Mouse (Mus musculus) MEL (cell line): ENCODE data around the gene Ispd. TPM values are rescaled to one million over a fixed set of nuclear protein-coding genes. Genes with fewer than 3 reads are reported as not detected.
A peak's percentile ranks its signal among the peaks of the same experiment; 100 is the strongest.

Source experiments
- DNase-seq: peaks from one replicate; pipeline ENCODE4 v3.0.0; 2011; ENCODE audit warnings: low read depth, low spot score
- H3K27ac ChIP-seq: 2 replicates; pipeline ENCODE4 v1.5.1; 2012; ENCODE audit warnings: low read depth, mild to moderate bottlenecking, control low read depth, low read length, moderate library complexity; ENCODE audit not compliant: control insufficient read depth
- H3K27me3 ChIP-seq, 2 experiments: fragments of 150-350 bp in 1 of 2; sonication (generic) in 1 of 2; 2 replicates each; pipeline ENCODE4 v1.6.1; 2012; ENCODE audit warnings: low read length in 2 of 2, mild to moderate bottlenecking in 2 of 2, improper control_type of control experiment in 1 of 2, moderate library complexity in 1 of 2; ENCODE audit not compliant: insufficient read depth in 2 of 2, control insufficient read depth in 1 of 2
- H3K36me3 ChIP-seq, 2 experiments: 2 replicates each; pipeline ENCODE4 v1.6.1; 2012 to 2014; ENCODE audit warnings: low read length in 2 of 2, improper control_type of control experiment in 1 of 2, inconsistent platforms in 1 of 2, mild to moderate bottlenecking in 1 of 2; ENCODE audit not compliant: insufficient read depth in 2 of 2, control insufficient read depth in 1 of 2
- H3K4me1 ChIP-seq, 2 experiments: fragments of 150-350 bp in 1 of 2; sonication (generic) in 1 of 2; 2 replicates each; pipeline ENCODE4 v1.6.1; 2012; ENCODE audit warnings: low read length in 2 of 2, improper control_type of control experiment in 1 of 2, mild to moderate bottlenecking in 1 of 2; ENCODE audit not compliant: insufficient read depth in 2 of 2, control insufficient read depth in 1 of 2
- H3K4me3 ChIP-seq, 2 experiments: fragments of 150-350 bp in 1 of 2; sonication (generic) in 1 of 2; 2 replicates each; pipeline ENCODE4 v1.5.1; 2012; ENCODE audit warnings: low read depth in 2 of 2, low read length in 2 of 2, mild to moderate bottlenecking in 2 of 2, moderate library complexity in 2 of 2, control low read depth in 1 of 2, improper control_type of control experiment in 1 of 2; ENCODE audit not compliant: control insufficient read depth in 1 of 2, insufficient read depth in 1 of 2
- H3K79me2 ChIP-seq: 2 replicates; pipeline ENCODE4 v1.6.1; 2012; ENCODE audit warnings: mild to moderate bottlenecking, low read length, moderate library complexity; ENCODE audit not compliant: control insufficient read depth, poor library complexity, insufficient read depth
- H3K9ac ChIP-seq: 2 replicates; pipeline ENCODE4 v1.6.1; 2012; ENCODE audit warnings: low read depth, mild to moderate bottlenecking, control low read depth, low read length, moderate library complexity; ENCODE audit not compliant: control insufficient read depth, poor library complexity, severe bottlenecking
- H3K9me3 ChIP-seq: fragments of 150-350 bp; sonication (generic); replicated peaks from 2 replicates; pipeline ENCODE4 v1.6.1; 2012; ENCODE audit warnings: mild to moderate bottlenecking, low read length, improper control_type of control experiment, moderate library complexity; ENCODE audit not compliant: insufficient read depth
- CHD1 ChIP-seq: IDR thresholded peaks from 2 replicates; pipeline ENCODE4 v1.6.1; 2012; ENCODE audit warnings: low read depth, mild to moderate bottlenecking, inconsistent platforms, low read length, improper control_type of control experiment
- CHD2 ChIP-seq: IDR thresholded peaks from 2 replicates; pipeline ENCODE4 v1.6.1; 2011; ENCODE audit warnings: low read length, improper control_type of control experiment
- CTCF ChIP-seq, 3 experiments: IDR thresholded peaks in 2 of 3; conservative IDR thresholded peaks in 1 of 3; 2 replicates each; pipeline ENCODE4 v1.5.1; 2011 to 2012; ENCODE audit warnings: low read length in 3 of 3, low read depth in 2 of 3, mild to moderate bottlenecking in 2 of 3, improper control_type of control experiment in 1 of 3, inconsistent platforms in 1 of 3, mixed read lengths in 1 of 3, moderate library complexity in 1 of 3; ENCODE audit not compliant: control insufficient read depth in 1 of 3, insufficient read depth in 1 of 3, poor library complexity in 1 of 3, severe bottlenecking in 1 of 3
- E2F4 ChIP-seq: IDR thresholded peaks from 2 replicates; pipeline ENCODE4 v1.6.1; 2011; ENCODE audit warnings: low read depth, low read length, improper control_type of control experiment, borderline replicate concordance
- ELF1 ChIP-seq: IDR thresholded peaks from 2 replicates; pipeline ENCODE4 v1.6.1; 2014; ENCODE audit warnings: low read depth, mild to moderate bottlenecking, inconsistent platforms, low read length, improper control_type of control experiment, moderate library complexity
- EP300 ChIP-seq, 2 experiments: IDR thresholded peaks; 2 replicates each; pipeline ENCODE4 v1.6.1; 2011; ENCODE audit warnings: improper control_type of control experiment in 2 of 2, low read length in 2 of 2, low read depth in 1 of 2, mild to moderate bottlenecking in 1 of 2
- GABPA ChIP-seq: IDR thresholded peaks from 2 replicates; pipeline ENCODE4 v1.6.1; 2012; ENCODE audit warnings: low read depth, mild to moderate bottlenecking, inconsistent platforms, low read length, improper control_type of control experiment, moderate library complexity
- HCFC1 ChIP-seq: IDR thresholded peaks from 2 replicates; pipeline ENCODE4 v1.6.1; 2012; ENCODE audit warnings: low read depth, mild to moderate bottlenecking, inconsistent platforms, low read length, improper control_type of control experiment, moderate library complexity
- JUND ChIP-seq: IDR thresholded peaks from 2 replicates; pipeline ENCODE4 v1.6.1; 2011; ENCODE audit warnings: low read depth, mild to moderate bottlenecking, improper control_type of control experiment, low read length
- KAT2A ChIP-seq: conservative IDR thresholded peaks from 2 replicates; pipeline ENCODE4 v1.6.1; 2012; ENCODE audit warnings: low read depth, low read length, improper control_type of control experiment, inconsistent platforms
- MAFK ChIP-seq: IDR thresholded peaks from 2 replicates; pipeline ENCODE4 v1.6.1; 2011; ENCODE audit warnings: low read depth, mild to moderate bottlenecking, low read length, improper control_type of control experiment, borderline replicate concordance
- MAX ChIP-seq: IDR thresholded peaks from 2 replicates; pipeline ENCODE4 v1.6.1; 2011; ENCODE audit warnings: low read length, improper control_type of control experiment
- MAZ ChIP-seq: IDR thresholded peaks from 2 replicates; pipeline ENCODE4 v1.6.1; 2012; ENCODE audit warnings: low read depth, mild to moderate bottlenecking, inconsistent platforms, low read length, improper control_type of control experiment
- MEF2A ChIP-seq: IDR thresholded peaks from 2 replicates; pipeline ENCODE4 v1.6.1; 2014; ENCODE audit warnings: low read depth, mild to moderate bottlenecking, inconsistent platforms, low read length, improper control_type of control experiment; ENCODE audit not compliant: poor library complexity, insufficient replicate concordance, severe bottlenecking; ENCODE audit errors: extremely low read depth
- MYB ChIP-seq: IDR thresholded peaks from 2 replicates; pipeline ENCODE4 v1.6.1; 2011; ENCODE audit warnings: mild to moderate bottlenecking, low read depth, low read length, improper control_type of control experiment
- MYC ChIP-seq: IDR thresholded peaks from 2 replicates; pipeline ENCODE4 v1.6.1; 2011; ENCODE audit warnings: low read depth, mild to moderate bottlenecking, low read length, improper control_type of control experiment, moderate library complexity
- NRF1 ChIP-seq: IDR thresholded peaks from 2 replicates; pipeline ENCODE4 v1.6.1; 2014; ENCODE audit warnings: low read depth, mild to moderate bottlenecking, inconsistent platforms, low read length, improper control_type of control experiment, moderate library complexity; ENCODE audit not compliant: poor library complexity, insufficient read depth, severe bottlenecking
- POLR2A ChIP-seq, 2 experiments: IDR thresholded peaks; 2 replicates each; pipeline ENCODE4 v1.6.1; 2011 to 2012; ENCODE audit warnings: low read length in 2 of 2, mild to moderate bottlenecking in 2 of 2, control low read depth in 1 of 2, improper control_type of control experiment in 1 of 2, low read depth in 1 of 2, moderate library complexity in 1 of 2; ENCODE audit not compliant: control insufficient read depth in 1 of 2, insufficient read depth in 1 of 2, poor library complexity in 1 of 2
- POLR2AphosphoS2 ChIP-seq: IDR thresholded peaks from 2 replicates; pipeline ENCODE4 v1.6.1; 2011; ENCODE audit warnings: low read length, improper control_type of control experiment
- POLR2AphosphoS5 ChIP-seq: IDR thresholded peaks from 2 replicates; pipeline ENCODE4 v1.6.1; 2012; ENCODE audit warnings: low read depth, borderline replicate concordance, mild to moderate bottlenecking, inconsistent platforms, low read length, moderate library complexity, mixed read lengths
- RAD21 ChIP-seq: IDR thresholded peaks from 2 replicates; pipeline ENCODE4 v1.6.1; 2011; ENCODE audit warnings: mild to moderate bottlenecking, low read depth, low read length, improper control_type of control experiment
- RCOR1 ChIP-seq: IDR thresholded peaks from 2 replicates; pipeline ENCODE4 v1.6.1; 2012; ENCODE audit warnings: low read depth, mild to moderate bottlenecking, inconsistent platforms, low read length, improper control_type of control experiment
- SIN3A ChIP-seq: IDR thresholded peaks from 2 replicates; pipeline ENCODE4 v1.6.1; 2012; ENCODE audit warnings: low read length, improper control_type of control experiment, inconsistent platforms
- SMC3 ChIP-seq: IDR thresholded peaks from 2 replicates; pipeline ENCODE4 v1.6.1; 2011; ENCODE audit warnings: low read depth, low read length, improper control_type of control experiment
- TAL1 ChIP-seq: IDR thresholded peaks from 2 replicates; pipeline ENCODE4 v1.6.1; 2012; ENCODE audit warnings: mild to moderate bottlenecking, inconsistent platforms, low read length, moderate library complexity, mixed read lengths
- TBP ChIP-seq: IDR thresholded peaks from 2 replicates; pipeline ENCODE4 v1.8.0; 2011; ENCODE audit warnings: low read depth, low read length, improper control_type of control experiment
- TCF12 ChIP-seq: IDR thresholded peaks from 2 replicates; pipeline ENCODE4 v1.6.1; 2014; ENCODE audit warnings: low read depth, mild to moderate bottlenecking, inconsistent platforms, low read length, improper control_type of control experiment, moderate library complexity
- UBTF ChIP-seq: IDR thresholded peaks from 2 replicates; pipeline ENCODE4 v1.6.1; 2012; ENCODE audit warnings: low read depth, mild to moderate bottlenecking, inconsistent platforms, low read length, improper control_type of control experiment, moderate library complexity, borderline replicate concordance; ENCODE audit not compliant: insufficient read depth
- USF1 ChIP-seq: IDR thresholded peaks from 2 replicates; pipeline ENCODE4 v1.6.1; 2014; ENCODE audit warnings: low read depth, mild to moderate bottlenecking, inconsistent platforms, low read length, improper control_type of control experiment, moderate library complexity
- USF2 ChIP-seq, 2 experiments: IDR thresholded peaks; 2 replicates each; pipeline ENCODE4 v1.6.1; 2011 to 2012; ENCODE audit warnings: improper control_type of control experiment in 2 of 2, low read length in 2 of 2, borderline replicate concordance in 1 of 2, inconsistent platforms in 1 of 2, low read depth in 1 of 2, mild to moderate bottlenecking in 1 of 2; ENCODE audit not compliant: insufficient read depth in 1 of 2
- ZC3H11A ChIP-seq: IDR thresholded peaks from 2 replicates; pipeline ENCODE4 v1.6.1; 2012; ENCODE audit warnings: low read depth, mild to moderate bottlenecking, inconsistent platforms, low read length, improper control_type of control experiment
- ZKSCAN1 ChIP-seq: IDR thresholded peaks from 2 replicates; pipeline ENCODE4 v1.6.1; 2012; ENCODE audit warnings: low read depth, mild to moderate bottlenecking, inconsistent platforms, low read length, improper control_type of control experiment, moderate library complexity
- ZMIZ1 ChIP-seq: IDR thresholded peaks from 2 replicates; pipeline ENCODE4 v1.6.1; 2012; ENCODE audit warnings: low read depth, mild to moderate bottlenecking, inconsistent platforms, low read length, improper control_type of control experiment, moderate library complexity
- ZNF384 ChIP-seq: IDR thresholded peaks from 2 replicates; pipeline ENCODE4 v1.6.1; 2012; ENCODE audit warnings: low read depth, mild to moderate bottlenecking, inconsistent platforms, low read length, improper control_type of control experiment
- polyA plus RNA-seq, 2 experiments: library from polyadenylated mRNA; stranded (reverse) in 1 of 2; unstranded in 1 of 2; fragments of >175 nt in 1 of 2; fragments of >200 nt in 1 of 2; gene quantifications; 2 replicates each; pipeline versions ENCODE4 v1.2.1 to v1.2.4; 2012; ENCODE audit warnings: low replicate concordance in 2 of 2, low read depth in 1 of 2; ENCODE audit not compliant: insufficient read length in 2 of 2, insufficient read depth in 1 of 2, missing spikeins in 1 of 2
- total RNA-seq: library from RNA; depleted of rRNA; stranded (reverse); fragments of 300-350 nt; gene quantifications from 2 replicates; pipeline ENCODE4 v1.2.3, GENCODE M21; 2012; rRNA removed

Ispd gene
- 2.6 and 2.8 TPM in 2 replicates for total RNA-seq
- 10 to 100 TPM in 1 of 2 experiments, 1 to 10 TPM in 1; 2.4 to 54.1 TPM for polyA plus RNA-seq

GRCm38 (mm10) chr12:36381441-36382340 is at the start of gene Ispd, which contains the start of gene D630036H23Rik:
TSS of gene Ispd (plus strand) at chr12:36381450.
TSS of gene D630036H23Rik (minus strand) at chr12:36382181.
- Histone ChIP-seq H3K79me2 (peaks cover 5% of the 10 kb centered on the region; the same call in 1 of the 2 replicates), H3K9me3 (no peaks in the 10 kb centered on the region), H3K9ac (peak within 1 kb of the TSS; percentile 98), H3K4me1 (peaks cover 3 to 4% of the 10 kb centered on the region in 2 experiments), H3K27me3 (no peaks in the 10 kb centered on the region), H3K36me3 (peaks cover 0 to 4% of the 10 kb centered on the region in 2 experiments; a peak in 2 of 4 replicates), H3K27ac (peak within 1 kb of the TSS; percentile 66), H3K4me3 (peak within 1 kb of the TSS; percentile 93 to 96)
- DNase-seq, result peak; percentile 88
- TF ChIP-seq USF2 (IDR thresholded peaks at IDR 0.05; ENCODE audit: borderline replicate concordance in 1 of 2, insufficient read depth in 1 of 2, low read depth in 1 of 2, low read length in 2 of 2) (no peak), POLR2AphosphoS5 (no peak), TCF12 (peak; percentile 42), MAX (peak; percentile 73), RCOR1 (no peak; the same call in 1 of the 2 replicates), E2F4 (no peak), HCFC1 (0 out of 2 replicates have a peak, but pooled peaks have one; percentile 53), MYB (no peak), USF1 (no peak), TBP (peak; percentile 73; the same call in 1 of the 2 replicates), MYC (peak; percentile 73; the same call in 1 of the 2 replicates), RAD21 (no peak), MEF2A (no peak; the same call in 1 of the 2 replicates), KAT2A (no peak), SMC3 (no peak), ZNF384 (no peak), CHD1 (no peak), JUND (no peak), ZC3H11A (no peak), POLR2A (IDR thresholded peaks at IDR 0.05; ENCODE audit: control insufficient read depth in 1 of 2, insufficient read depth in 1 of 2, low read depth in 1 of 2, low read length in 2 of 2, poor library complexity in 1 of 2) (peak; percentile 68 to 85), TAL1 (no peak), CTCF (IDR thresholded peaks at IDR 0.05 in 2 of 3, conservative IDR thresholded peaks at IDR 0.05 in 1 of 3; ENCODE audit: control insufficient read depth in 1 of 3, insufficient read depth in 1 of 3, low read depth in 2 of 3, low read length in 3 of 3, poor library complexity in 1 of 3, severe bottlenecking in 1 of 3) (no peak), CHD2 (no peak), NRF1 (peak; percentile 96), EP300 (IDR thresholded peaks at IDR 0.05; ENCODE audit: low read depth in 1 of 2, low read length in 2 of 2) (no peak), ZMIZ1 (no peak), UBTF (peak; percentile 99), MAZ (no peak), ELF1 (0 out of 2 replicates have a peak, but pooled peaks have one; percentile 32), MAFK (no peak), SIN3A (0 out of 2 replicates have a peak, but pooled peaks have one; percentile 14), ZKSCAN1 (no peak), GABPA (no peak), POLR2AphosphoS2 (peak; percentile 34; the same call in 1 of the 2 replicates)
